Mouse (Mus musculus) spleen, adult 12 weeks (tissue): Measurements from ENCODE around the gene 6030408B16Rik.

Source experiments
- DNase-seq: peaks from one replicate; pipeline ENCODE4 v3.0.0; 2022; ENCODE audit warnings: low spot score

6030408B16Rik gene

GRCm38 (mm10) chr15:101267053-101268032 is 25.7 kb upstream of the 6030408B16Rik start:
- DNase-seq: no peak

- no peak for DNase-seq
These were observed 22.8 kb upstream of the 6030408B16Rik start for GRCm38 (mm10) chr15:101270101-101270820.

- DNase-seq: no peak
These were observed 21.9 kb upstream of the 6030408B16Rik start for GRCm38 (mm10) chr15:101271107-101271506.

- no peak for DNase-seq
These were observed 21.5 kb upstream of the 6030408B16Rik start for GRCm38 (mm10) chr15:101271513-101271912.

GRCm38 (mm10) chr15:101274380-101274779 is 18.6 kb upstream of the 6030408B16Rik start:
- DNase-seq: no peak

GRCm38 (mm10) chr15:101277351-101277899 is 15.6 kb upstream of the 6030408B16Rik start:
- DNase-seq: no peak

GRCm38 (mm10) chr15:101278589-101278988 is 14.4 kb upstream of the 6030408B16Rik start:
- DNase-seq: no peak

- no peak for DNase-seq
These were observed 13.5 kb upstream of the 6030408B16Rik start for GRCm38 (mm10) chr15:101279430-101279999.

GRCm38 (mm10) chr15:101282471-101282870 is 10.5 kb upstream of the 6030408B16Rik start:
- DNase-seq: no peak

GRCm38 (mm10) chr15:101283183-101283910 is 9.7 kb upstream of the 6030408B16Rik start:
- peak; percentile 25 for DNase-seq

- peak; percentile 89 for DNase-seq
These were observed 8.9 kb upstream of the 6030408B16Rik start, which contains the start of gene Atg101 for GRCm38 (mm10) chr15:101283911-101284750. Gene Atg101, plus strand, starts transcription at chr15:101284272.

- DNase-seq: no peak
These were observed 6.8 kb upstream of the 6030408B16Rik start for GRCm38 (mm10) chr15:101286129-101286770.

GRCm38 (mm10) chr15:101287361-101287760 is 5.7 kb upstream of the 6030408B16Rik start:
- DNase-seq: no peak

- no peak for DNase-seq
These were observed 2.7 kb upstream of the 6030408B16Rik start for GRCm38 (mm10) chr15:101290354-101290753.

- no peak for DNase-seq
These were observed 1.0 kb upstream of the 6030408B16Rik start for GRCm38 (mm10) chr15:101292012-101292411.

- DNase-seq: no peak
These were observed 1.2 kb downstream of the 6030408B16Rik start for GRCm38 (mm10) chr15:101294028-101294894.

GRCm38 (mm10) chr15:101295106-101295505 is 2.1 kb downstream of the 6030408B16Rik start:
- no peak for DNase-seq

GRCm38 (mm10) chr15:101295616-101296015 is 2.6 kb downstream of the 6030408B16Rik start:
- DNase-seq: no peak

GRCm38 (mm10) chr15:101296091-101296490 is 3.1 kb downstream of the 6030408B16Rik start:
- no peak for DNase-seq
